Mouse (Mus musculus) kidney, adult 2 months (tissue): ENCODE results near the gene Npm3.

Experiments
- CTCF ChIP-seq: fragments of 200-500 bp; conservative IDR thresholded peaks from 2 replicates; pipeline ENCODE4 v1.5.1; 2011; ENCODE audit warnings: low read depth, mild to moderate bottlenecking, control low read depth, low read length, moderate library complexity, mixed read lengths; ENCODE audit not compliant: insufficient read depth, insufficient read length
- POLR2A ChIP-seq: fragments of 200-500 bp; IDR thresholded peaks from one replicate; pipeline ENCODE4 v1.6.1; 2011; ENCODE audit warnings: low read depth, low read length, control low read depth

DNA sequence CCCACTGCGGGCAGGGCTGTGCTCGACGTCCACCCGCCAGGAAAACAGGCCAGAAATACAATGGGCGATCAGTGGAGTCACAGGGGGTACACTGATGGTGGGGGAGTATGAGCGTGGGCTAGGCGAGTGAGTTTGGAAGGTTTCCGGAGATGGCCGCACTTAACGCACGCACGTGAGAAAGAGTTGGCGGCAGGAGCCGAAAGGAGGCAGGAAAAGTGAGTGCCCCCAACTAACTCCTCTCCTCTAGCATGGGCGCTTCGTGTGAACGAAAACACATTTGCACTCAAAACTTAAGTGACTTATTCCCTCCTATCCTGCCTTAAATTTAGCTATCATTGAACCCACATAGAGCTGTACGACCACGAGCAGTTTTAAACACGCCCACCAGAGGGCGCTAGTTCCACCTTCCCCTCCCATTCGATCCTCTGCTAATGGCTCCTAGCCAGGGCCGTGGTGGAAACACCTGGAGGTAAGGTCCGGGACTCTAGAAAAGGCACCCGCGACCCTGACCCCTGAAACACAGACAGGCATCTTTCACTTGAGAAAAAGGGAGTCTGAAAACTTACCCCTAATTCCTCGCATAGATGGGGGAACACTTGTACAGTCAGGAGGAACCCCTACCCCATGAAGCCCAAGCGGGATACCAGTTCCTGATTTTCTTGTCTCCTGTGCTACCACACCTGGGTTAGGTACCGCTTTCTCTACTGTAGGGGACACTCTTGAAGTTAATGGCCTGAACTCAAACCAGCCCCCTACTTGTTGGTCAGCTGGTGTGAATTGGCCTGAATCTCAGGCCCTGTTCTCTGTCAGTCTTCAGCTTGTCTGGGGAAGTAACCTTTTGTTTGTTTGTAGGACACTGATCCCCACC, 3.0 kb downstream of the Npm3 start:
- TF ChIP-seq POLR2A (no peak), CTCF (peak; percentile 84)
